Mouse (Mus musculus) CH12.LX (cell line): ENCODE results near the gene Ceacam15. TPM values are rescaled to one million over a fixed set of nuclear protein-coding genes. Genes with fewer than 3 reads are reported as not detected.
"Not testable (repeated sequence)": the region's sequence is repeated elsewhere in the genome, so short reads cannot be mapped to it uniquely, and the experiment has no call there.

Experiments used
- DNase-seq: peaks from one replicate; pipeline ENCODE4 v3.0.0-alpha.2; 2013; ENCODE audit errors: extremely low read depth
- H3K27ac ChIP-seq: 2 replicates; pipeline ENCODE4 v1.5.1; 2012; ENCODE audit warnings: low read depth, mild to moderate bottlenecking, control low read depth, moderate library complexity; ENCODE audit not compliant: insufficient read depth
- H3K27me3 ChIP-seq: replicated peaks from 2 replicates; pipeline ENCODE3; 2012; ENCODE audit warnings: inconsistent platforms
- H3K36me3 ChIP-seq, 2 experiments: replicated peaks in 1 of 2; 2 replicates each; pipeline versions ENCODE3 to v1.6.1; 2012; ENCODE audit warnings: inconsistent platforms in 1 of 2, low read length in 1 of 2, mild to moderate bottlenecking in 1 of 2, mixed read lengths in 1 of 2, moderate library complexity in 1 of 2; ENCODE audit not compliant: control insufficient read depth in 1 of 2, insufficient read depth in 1 of 2
- H3K4me1 ChIP-seq, 2 experiments: 2 replicates each; pipeline ENCODE4 v1.6.1; 2012; ENCODE audit warnings: inconsistent platforms in 1 of 2, moderate library complexity in 1 of 2; ENCODE audit not compliant: insufficient read depth in 2 of 2, control insufficient read depth in 1 of 2
- H3K4me2 ChIP-seq: 2 replicates; pipeline ENCODE4 v1.6.1; 2012; ENCODE audit warnings: low read depth, mild to moderate bottlenecking, control low read depth; ENCODE audit not compliant: poor library complexity, insufficient read depth, severe bottlenecking
- H3K4me3 ChIP-seq, 3 experiments: fragments of 150-350 bp in 1 of 3; sonication (generic) in 1 of 3; replicated peaks in 1 of 3; 2 replicates each; pipeline versions ENCODE3 to v1.5.1; 2011 to 2012; ENCODE audit warnings: low read depth in 2 of 3, low read length in 2 of 3, mild to moderate bottlenecking in 2 of 3, moderate library complexity in 2 of 3, control low read depth in 1 of 3, improper control_type of control experiment in 1 of 3, inconsistent platforms in 1 of 3, mixed read lengths in 1 of 3; ENCODE audit not compliant: poor library complexity in 1 of 3
- H3K79me2 ChIP-seq: replicated peaks from 2 replicates; pipeline ENCODE4 v1.6.1; 2012; ENCODE audit warnings: mild to moderate bottlenecking, moderate library complexity; ENCODE audit not compliant: control insufficient read depth, poor library complexity, insufficient read depth, severe bottlenecking; ENCODE audit errors: extremely low read depth
- H3K9ac ChIP-seq: 2 replicates; pipeline ENCODE4 v1.6.1; 2012; ENCODE audit warnings: low read depth, mild to moderate bottlenecking, control low read depth, moderate library complexity; ENCODE audit not compliant: insufficient read depth
- H3K9me3 ChIP-seq: replicated peaks from 2 replicates; pipeline ENCODE3; 2012; ENCODE audit warnings: low read length, inconsistent platforms, mixed read lengths
- CHD2 ChIP-seq: IDR thresholded peaks from 2 replicates; pipeline ENCODE4 v1.6.1; 2011; ENCODE audit warnings: low read length, improper control_type of control experiment
- CTCF ChIP-seq, 2 experiments: IDR thresholded peaks in 1 of 2; conservative IDR thresholded peaks in 1 of 2; 2 replicates each; pipeline ENCODE4 v1.5.1; 2011 to 2012; ENCODE audit warnings: low read depth in 2 of 2, low read length in 2 of 2, improper control_type of control experiment in 1 of 2, inconsistent platforms in 1 of 2, mild to moderate bottlenecking in 1 of 2, moderate library complexity in 1 of 2
- JUN ChIP-seq: IDR thresholded peaks from 2 replicates; pipeline ENCODE4 v1.6.1; 2011; ENCODE audit warnings: low read depth, mild to moderate bottlenecking, low read length, improper control_type of control experiment, moderate library complexity; ENCODE audit not compliant: insufficient read depth
- MAZ ChIP-seq: IDR thresholded peaks from 2 replicates; pipeline ENCODE4 v1.6.1; 2012; ENCODE audit warnings: low read depth, mild to moderate bottlenecking, inconsistent platforms, low read length, improper control_type of control experiment, moderate library complexity
- MEF2A ChIP-seq: IDR thresholded peaks from 2 replicates; pipeline ENCODE4 v1.6.1; 2014; ENCODE audit warnings: low read depth, mild to moderate bottlenecking, inconsistent platforms, low read length, improper control_type of control experiment, borderline replicate concordance
- MXI1 ChIP-seq: IDR thresholded peaks from 2 replicates; pipeline ENCODE4 v1.6.1; 2011; ENCODE audit warnings: mild to moderate bottlenecking, low read depth, low read length, improper control_type of control experiment
- NRF1 ChIP-seq: IDR thresholded peaks from 2 replicates; pipeline ENCODE4 v1.6.1; 2014; ENCODE audit warnings: low read depth, mild to moderate bottlenecking, inconsistent platforms, low read length, improper control_type of control experiment, moderate library complexity
- PAX5 ChIP-seq: IDR thresholded peaks from 2 replicates; pipeline ENCODE4 v1.6.1; 2012; ENCODE audit warnings: low read length, inconsistent platforms, mixed read lengths
- POLR2A ChIP-seq: IDR thresholded peaks from 2 replicates; pipeline ENCODE4 v1.6.1; 2011; ENCODE audit warnings: low read depth, mild to moderate bottlenecking, improper control_type of control experiment, low read length
- RAD21 ChIP-seq: IDR thresholded peaks from 2 replicates; pipeline ENCODE4 v1.6.1; 2011; ENCODE audit warnings: low read depth, mild to moderate bottlenecking, low read length, improper control_type of control experiment, moderate library complexity
- RCOR1 ChIP-seq: conservative IDR thresholded peaks from 2 replicates; pipeline ENCODE4 v1.6.1; 2012; ENCODE audit warnings: low read depth, mild to moderate bottlenecking, inconsistent platforms, low read length, improper control_type of control experiment
- SMC3 ChIP-seq: IDR thresholded peaks from 2 replicates; pipeline ENCODE4 v1.6.1; 2011; ENCODE audit warnings: low read depth, low read length, improper control_type of control experiment
- TBP ChIP-seq: conservative IDR thresholded peaks from 2 replicates; pipeline ENCODE4 v1.6.1; 2011; ENCODE audit warnings: low read depth, low read length, improper control_type of control experiment
- ZC3H11A ChIP-seq: IDR thresholded peaks from 2 replicates; pipeline ENCODE4 v1.6.1; 2012; ENCODE audit warnings: low read depth, mild to moderate bottlenecking, inconsistent platforms, low read length, improper control_type of control experiment
- ZNF384 ChIP-seq: IDR thresholded peaks from 2 replicates; pipeline ENCODE4 v1.6.1; 2012; ENCODE audit warnings: low read depth, low read length, improper control_type of control experiment, inconsistent platforms
- dilution Hi-C: fragments of 300-500 bp; cut with MboI; formaldehyde crosslinking; loops from 2 replicates; pipeline ENCODE4 v1.14.3; 2020; ENCODE audit warnings: low sequenced_read_pairs; ENCODE audit not compliant: extremely low pct_unique_long_range_greater_than_20kb, extremely low pct_ligation_motif_present
- in situ Hi-C: fragments of 300-500 bp; cut with MboI; formaldehyde crosslinking; loops from 3 replicates; pipeline ENCODE4 v1.14.3; 2019; ENCODE audit warnings: low sequenced_read_pairs, low pct_ligation_motif_present, low pct_unique_long_range_greater_than_20kb, mixed read lengths
- polyA plus RNA-seq: library from polyadenylated mRNA; unstranded; fragments of >175 nt; gene quantifications from 2 replicates; pipeline ENCODE4 v1.2.1, GENCODE M21; 2012; ENCODE audit warnings: low read depth; ENCODE audit not compliant: insufficient read length
- total RNA-seq, 2 experiments: library from RNA; depleted of rRNA; stranded (reverse); fragments of 300-350 nt in 1 of 2; fragments of >200 nt in 1 of 2; gene quantifications; 2 replicates each; pipeline ENCODE4 v1.2.3; 2012 to 2014

Gene Ceacam15
- total and polyA plus RNA-seq, 3 experiments = not detected

DNA sequence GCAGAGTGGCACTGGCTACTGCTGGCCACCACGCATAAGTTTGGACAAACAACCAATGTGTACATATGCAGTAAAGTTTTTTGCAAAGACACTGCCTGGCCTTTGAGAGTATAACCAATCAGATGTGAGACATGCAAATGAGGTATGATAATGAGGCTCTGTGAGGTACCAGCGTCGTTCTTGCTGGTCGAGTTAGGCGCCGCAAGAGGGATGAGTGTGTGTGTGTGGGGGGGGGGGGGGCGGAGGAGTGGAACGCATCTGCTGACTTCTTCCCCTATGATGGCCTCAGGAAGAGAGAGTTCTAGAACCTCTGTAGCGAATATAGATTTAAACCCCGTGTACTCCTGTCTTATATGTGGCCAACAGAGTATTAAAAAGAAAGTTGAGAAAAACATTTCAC lies 41.6 kb downstream of the Ceacam15 start:
- H3K27me3 ChIP-seq, H3K9me3 ChIP-seq, H3K79me2 ChIP-seq, H3K27ac ChIP-seq, dilution Hi-C loops, H3K4me3 ChIP-seq, H3K9ac ChIP-seq, H3K36me3 ChIP-seq, H3K4me2 ChIP-seq: not testable (repeated sequence)
- peaks cover 0 to 19% of the 10 kb centered on the region in 2 experiments for H3K4me1 ChIP-seq
- peak; percentile 82 for TF ChIP-seq MAZ
- 0 out of 2 replicates have a peak, but pooled peaks have one; percentile 26 for TF ChIP-seq MXI1
- in situ Hi-C loops = loop anchor here (5.0 kb wide), 2 partner anchors 58 to 93 kb away; no protein-coding TSS in a partner anchor
- peak; percentile 68 for DNase-seq

- H3K9ac ChIP-seq = no peak overlapping the region
- H3K4me3 ChIP-seq = no peak overlapping the region
- no peak overlapping the region for H3K4me2 ChIP-seq
- dilution Hi-C loops = no loop called here
- H3K27me3 ChIP-seq = peaks cover 3% of the 10 kb centered on the region
- TF ChIP-seq CTCF (conservative IDR thresholded peaks at IDR 0.05 in 1 of 2, IDR thresholded peaks at IDR 0.05 in 1 of 2; ENCODE audit: low read depth in 2 of 2, low read length in 2 of 2) (peak in 1 of 2 experiments; percentile 27; a peak in 1 of 4 replicates), SMC3 (no peak)
- H3K27ac ChIP-seq = no peak overlapping the region
- H3K79me2 ChIP-seq = no peaks in the 10 kb centered on the region
- no peak for DNase-seq
- peaks cover 2% of the 10 kb centered on the region for H3K9me3 ChIP-seq
- H3K36me3 ChIP-seq = no peaks in the 10 kb centered on the region
- in situ Hi-C loops = loop anchor here (5.0 kb wide), 2 partner anchors 60 to 95 kb away; no protein-coding TSS in a partner anchor
- peaks cover 0 to 20% of the 10 kb centered on the region in 2 experiments for H3K4me1 ChIP-seq
These were observed 43.6 kb downstream of the Ceacam15 start for GRCm38 (mm10) chr7:16631932-16632331.

DNA sequence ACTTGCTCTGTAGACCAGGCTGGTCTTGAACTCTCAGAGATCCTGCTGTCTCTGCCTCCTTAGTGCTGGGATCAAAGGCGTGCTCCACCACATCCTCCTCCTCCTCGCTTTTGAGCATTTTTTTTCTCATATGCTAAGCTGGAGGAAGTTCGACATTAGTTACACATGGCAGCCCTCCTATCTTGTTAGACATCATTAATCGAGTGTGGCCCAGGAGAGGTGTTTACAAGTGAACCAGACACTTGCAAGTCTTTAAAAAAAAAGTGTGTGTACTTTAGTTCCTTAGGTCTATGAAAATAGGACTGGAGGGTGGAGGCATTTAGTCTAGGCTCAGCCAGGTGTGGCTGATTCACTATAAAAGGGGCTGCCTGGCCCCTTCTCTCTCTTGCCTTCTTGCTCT lies 44.5 kb downstream of the Ceacam15 start:
- dilution Hi-C loops (no loop called here), in situ Hi-C loops (loop anchor here (5.0 kb wide), 2 partner anchors 61 to 96 kb away; no protein-coding TSS in a partner anchor)
- no peak for TF ChIP-seq TBP
- no peak for TF ChIP-seq ZC3H11A
- no peak for TF ChIP-seq MEF2A
- no peak for TF ChIP-seq PAX5
- no peak for TF ChIP-seq RAD21
- TF ChIP-seq CTCF (conservative IDR thresholded peaks at IDR 0.05 in 1 of 2, IDR thresholded peaks at IDR 0.05 in 1 of 2; ENCODE audit: low read depth in 2 of 2, low read length in 2 of 2) = no peak
- no peak for TF ChIP-seq ZNF384
- no peak for TF ChIP-seq CHD2
- TF ChIP-seq NRF1 = no peak
- no peak for TF ChIP-seq POLR2A
- TF ChIP-seq RCOR1 = no peak
- no peak for TF ChIP-seq JUN
- no peak overlapping the region for H3K4me3 ChIP-seq
- no peak overlapping the region for H3K9ac ChIP-seq
- no peaks in the 10 kb centered on the region for H3K79me2 ChIP-seq
- no peak overlapping the region for H3K4me2 ChIP-seq
- no peak for DNase-seq
- no peaks in the 10 kb centered on the region for H3K36me3 ChIP-seq
- H3K27ac ChIP-seq = no peak overlapping the region
- H3K27me3 ChIP-seq = peaks cover 3% of the 10 kb centered on the region
- peaks cover 0 to 20% of the 10 kb centered on the region in 2 experiments for H3K4me1 ChIP-seq
- H3K9me3 ChIP-seq = peaks cover 2% of the 10 kb centered on the region
